Mouse (Mus musculus) cerebellum, adult 2 months (tissue): Measurements from ENCODE around the gene Shbg. TPM values are rescaled to one million over a fixed set of nuclear protein-coding genes. Genes with fewer than 3 reads are reported as not detected.

Experiments used
- DNase-seq, 2 experiments: peaks; one replicate each; pipeline ENCODE4 v3.0.0; 2021
- H3K27ac ChIP-seq: fragments of 200-500 bp; 2 replicates; pipeline ENCODE4 v1.5.1; 2012; ENCODE audit warnings: low read length, control low read depth, inconsistent platforms; ENCODE audit not compliant: insufficient read depth
- H3K27me3 ChIP-seq: fragments of 200-500 bp; 2 replicates; pipeline ENCODE4 v1.6.1; 2012; ENCODE audit warnings: inconsistent platforms, mild to moderate bottlenecking, low read length, moderate library complexity; ENCODE audit not compliant: control insufficient read depth, insufficient read depth
- H3K4me1 ChIP-seq: fragments of 200-500 bp; 2 replicates; pipeline ENCODE4 v1.6.1; 2011; ENCODE audit warnings: low read length; ENCODE audit not compliant: control insufficient read depth, insufficient read depth
- H3K4me3 ChIP-seq: fragments of 200-500 bp; replicated peaks from 2 replicates; pipeline ENCODE3; 2011; ENCODE audit warnings: mild to moderate bottlenecking, low read depth, low read length, control low read depth; ENCODE audit not compliant: insufficient read depth
- CTCF ChIP-seq: fragments of 200-500 bp; IDR thresholded peaks from 2 replicates; pipeline ENCODE4 v1.5.1; 2011; ENCODE audit warnings: low read depth, mild to moderate bottlenecking, control low read depth, low read length, moderate library complexity, borderline replicate concordance; ENCODE audit not compliant: insufficient read depth
- POLR2A ChIP-seq: fragments of 200-500 bp; IDR thresholded peaks from 2 replicates; pipeline ENCODE4 v1.6.1; 2011; ENCODE audit warnings: low read length, control low read depth, borderline replicate concordance; ENCODE audit not compliant: insufficient read depth
- WGBS: fragments of 180-500 bp; shearing (Covaris S2); methylation state at CpG from one replicate; pipeline ENCODE4 v1.1.7; 2018; 5-methylcytosine and 5-hydroxymethylcytosine counted together
- polyA plus RNA-seq: library from polyadenylated mRNA; depleted of rRNA; stranded (reverse); fragments of >200 nt; gene quantifications from 2 replicates; pipeline ENCODE4 v1.2.3, GENCODE M21; 2012

Gene Shbg
- polyA plus RNA-seq, 1 experiment: 0.11 TPM

GRCm38 (mm10) chr11:69604795-69605664 is 12.7 kb downstream of the Shbg start:
- DNase-seq: peak; percentile 90 to 91
- H3K4me1 ChIP-seq: peaks cover 23% of the 10 kb centered on the region
- 1% methylated on average over 73 of the region's 73 CpGs for WGBS
- H3K4me3 ChIP-seq: peak overlapping the region; percentile 78
- no peaks in the 10 kb centered on the region for H3K27me3 ChIP-seq
- TF ChIP-seq POLR2A: peak; percentile 54; the same call in 1 of the 2 replicates
- no peak for TF ChIP-seq CTCF
- H3K27ac ChIP-seq: peak overlapping the region; percentile 97

GRCm38 (mm10) chr11:69604347-69604746 is 13.4 kb downstream of the Shbg start:
- Histone ChIP-seq H3K4me1 (peaks cover 28% of the 10 kb centered on the region), H3K27me3 (no peaks in the 10 kb centered on the region), H3K4me3 (peak overlapping the region; percentile 78), H3K27ac (peak overlapping the region; percentile 97)
- peak; percentile 45 to 57 for DNase-seq
- 8% methylated on average over 3 of the region's 3 CpGs for WGBS
- TF ChIP-seq CTCF: no peak
- TF ChIP-seq POLR2A: no peak

GRCm38 (mm10) chr11:69603516-69603915 is 14.2 kb downstream of the Shbg start:
- no peak for DNase-seq
- Histone ChIP-seq H3K4me1 (peaks cover 28% of the 10 kb centered on the region), H3K27me3 (no peaks in the 10 kb centered on the region), H3K4me3 (peak overlapping the region; percentile 78), H3K27ac (peak overlapping the region; percentile 97)
- TF ChIP-seq CTCF: no peak
- no peak for TF ChIP-seq POLR2A
- 5% methylated on average over 8 of the region's 8 CpGs for WGBS

- TF ChIP-seq POLR2A: no peak
- no peak for TF ChIP-seq CTCF
- peak overlapping the region; percentile 19; the same call in 1 of the 2 replicates for H3K27ac ChIP-seq
- WGBS: 33% methylated on average over 3 of the region's 3 CpGs
- no peak overlapping the region for H3K4me3 ChIP-seq
- no peak for DNase-seq
- H3K4me1 ChIP-seq: peaks cover 28% of the 10 kb centered on the region
- H3K27me3 ChIP-seq: no peaks in the 10 kb centered on the region
These were observed 15.9 kb downstream of the Shbg start for GRCm38 (mm10) chr11:69601768-69602167.

- peak overlapping the region; percentile 55; the same call in 1 of the 2 replicates for H3K27ac ChIP-seq
- no peak overlapping the region for H3K4me3 ChIP-seq
- H3K4me1 ChIP-seq: peaks cover 28% of the 10 kb centered on the region
- TF ChIP-seq POLR2A: no peak
- 6% methylated on average over 6 of the region's 6 CpGs for WGBS
- DNase-seq: peak; percentile 62 to 67
- no peaks in the 10 kb centered on the region for H3K27me3 ChIP-seq
These were observed 17.6 kb downstream of the Shbg start for GRCm38 (mm10) chr11:69600098-69600497.

- peaks cover 28% of the 10 kb centered on the region for H3K4me1 ChIP-seq
- H3K4me3 ChIP-seq: no peak overlapping the region
- H3K27me3 ChIP-seq: no peaks in the 10 kb centered on the region
- no peak for DNase-seq
- no peak for TF ChIP-seq CTCF
- no peak for TF ChIP-seq POLR2A
- WGBS: 21% methylated on average over 9 of the region's 9 CpGs
- no peak overlapping the region for H3K27ac ChIP-seq
These were observed 18.3 kb downstream of the Shbg start for GRCm38 (mm10) chr11:69599436-69599835.

- Histone ChIP-seq H3K4me3 (no peak overlapping the region), H3K27me3 (no peaks in the 10 kb centered on the region), H3K27ac (no peak overlapping the region), H3K4me1 (peaks cover 2% of the 10 kb centered on the region)
- TF ChIP-seq CTCF (no peak), POLR2A (no peak)
- no peak for DNase-seq
- 95% methylated on average over 6 of the region's 6 CpGs for WGBS
These were observed 22.9 kb downstream of the Shbg start for GRCm38 (mm10) chr11:69594853-69595252.

GRCm38 (mm10) chr11:69592799-69593198 is 24.9 kb downstream of the Shbg start:
- no peaks in the 10 kb centered on the region for H3K27me3 ChIP-seq
- TF ChIP-seq POLR2A (no peak), CTCF (no peak)
- no peak for DNase-seq
- H3K4me3 ChIP-seq: no peak overlapping the region
- peak overlapping the region; percentile 44; the same call in 1 of the 2 replicates for H3K27ac ChIP-seq
- no peaks in the 10 kb centered on the region; the same call in 1 of the 2 replicates for H3K4me1 ChIP-seq
- WGBS: 78% methylated on average over 4 of the region's 4 CpGs
